Mouse (Mus musculus): ENCODE measurements at regions not wholly inside any gene's neighbourhood (a gene's known extent, or its start where the extent isn't known, plus 50 kb on each side); places are given as distances from the start of the nearest gene placed in this dataset.

- Histone ChIP-seq H3K9me3 (ENCODE audit: control insufficient read depth, low read length) (no peaks in the 10 kb centered on the region), H3K4me3 (replicated peaks; ENCODE audit: low read length) (no peak overlapping the region), H3K36me3 (ENCODE audit: control insufficient read depth, insufficient read depth) (no peaks in the 10 kb centered on the region), H3K4me1 (replicated peaks; ENCODE audit: control insufficient read depth, insufficient read depth, low read length) (peaks cover 10% of the 10 kb centered on the region), H3K27ac (ENCODE audit: low read length) (no peak overlapping the region), H3K9ac (replicated peaks; ENCODE audit: low read depth, low read length) (no peak overlapping the region), H3K4me2 (ENCODE audit: low read length) (no peak overlapping the region), H3K27me3 (replicated peaks; ENCODE audit: control insufficient read depth, insufficient read depth, low read length) (no peaks in the 10 kb centered on the region)
- 81% methylated on average over 19 of the region's 21 CpGs for WGBS
- ATAC-seq, result no peak
Observed at GRCm38 (mm10) chr1:186413064-186413885, 292.5 kb downstream of the Tgfb2 start.

- ATAC-seq, result no peak
Observed at GRCm38 (mm10) chr1:186412296-186412695, 293.5 kb downstream of the Tgfb2 start.

GRCm38 (mm10) chr1:186408986-186409441, 291.9 kb upstream of the Lyplal1 start:
- Histone ChIP-seq H3K4me3 (replicated peaks; ENCODE audit: low read length) (peak overlapping the region; percentile 18; the same call in 1 of the 2 replicates), H3K9ac (replicated peaks; ENCODE audit: low read depth, low read length) (no peak overlapping the region)

More at GRCm38 (mm10) chr1:186412296-186412695, 293.5 kb downstream of the Tgfb2 start:
- no peak overlapping the region for H3K27ac ChIP-seq (ENCODE audit: low read length)
- H3K4me1 ChIP-seq (replicated peaks; ENCODE audit: control insufficient read depth, insufficient read depth, low read length), result peaks cover 12% of the 10 kb centered on the region
- no peaks in the 10 kb centered on the region for H3K9me3 ChIP-seq (ENCODE audit: control insufficient read depth, low read length)
- no peaks in the 10 kb centered on the region for H3K27me3 ChIP-seq (replicated peaks; ENCODE audit: control insufficient read depth, insufficient read depth, low read length)
- no peaks in the 10 kb centered on the region for H3K36me3 ChIP-seq (ENCODE audit: control insufficient read depth, insufficient read depth)
- WGBS, result 89% methylated on average over 2 of the region's 2 CpGs
- H3K9ac ChIP-seq (replicated peaks; ENCODE audit: low read depth, low read length), result no peak overlapping the region
- no peak overlapping the region for H3K4me3 ChIP-seq (replicated peaks; ENCODE audit: low read length)
- H3K4me2 ChIP-seq (ENCODE audit: low read length), result no peak overlapping the region

GRCm38 (mm10) chr1:186407656-186408055, 290.5 kb upstream of the Lyplal1 start:
- ATAC-seq, result no peak
- 50% methylated on average over 8 of the region's 8 CpGs for WGBS
- no peak overlapping the region for H3K4me2 ChIP-seq (ENCODE audit: low read length)
- H3K4me3 ChIP-seq (replicated peaks; ENCODE audit: low read length), result no peak overlapping the region
- no peak overlapping the region for H3K9ac ChIP-seq (replicated peaks; ENCODE audit: low read depth, low read length)
- no peaks in the 10 kb centered on the region for H3K27me3 ChIP-seq (replicated peaks; ENCODE audit: control insufficient read depth, insufficient read depth, low read length)
- no peaks in the 10 kb centered on the region for H3K36me3 ChIP-seq (ENCODE audit: control insufficient read depth, insufficient read depth)
- H3K27ac ChIP-seq (ENCODE audit: low read length), result no peak overlapping the region
- H3K4me1 ChIP-seq (replicated peaks; ENCODE audit: control insufficient read depth, insufficient read depth, low read length), result peaks cover 12% of the 10 kb centered on the region
- no peaks in the 10 kb centered on the region for H3K9me3 ChIP-seq (ENCODE audit: control insufficient read depth, low read length)

More at GRCm38 (mm10) chr1:186408986-186409441, 291.9 kb upstream of the Lyplal1 start:
- Histone ChIP-seq H3K27ac (ENCODE audit: low read length) (no peak overlapping the region), H3K4me2 (ENCODE audit: low read length) (peak overlapping the region; percentile 48), H3K9me3 (ENCODE audit: control insufficient read depth, low read length) (no peaks in the 10 kb centered on the region), H3K36me3 (ENCODE audit: control insufficient read depth, insufficient read depth) (no peaks in the 10 kb centered on the region), H3K4me1 (replicated peaks; ENCODE audit: control insufficient read depth, insufficient read depth, low read length) (peaks cover 12% of the 10 kb centered on the region), H3K27me3 (replicated peaks; ENCODE audit: control insufficient read depth, insufficient read depth, low read length) (no peaks in the 10 kb centered on the region)
- ATAC-seq, result no peak
- 8% methylated on average over 10 of the region's 10 CpGs for WGBS

GRCm38 (mm10) chr1:186405693-186406092, 288.6 kb upstream of the Lyplal1 start:
- no peaks in the 10 kb centered on the region for H3K36me3 ChIP-seq (ENCODE audit: control insufficient read depth, insufficient read depth)
- H3K27ac ChIP-seq (ENCODE audit: low read length), result no peak overlapping the region
- H3K4me2 ChIP-seq (ENCODE audit: low read length), result no peak overlapping the region
- 86% methylated on average over 5 of the region's 5 CpGs for WGBS
- H3K4me1 ChIP-seq (replicated peaks; ENCODE audit: control insufficient read depth, insufficient read depth, low read length), result peaks cover 12% of the 10 kb centered on the region
- no peaks in the 10 kb centered on the region for H3K9me3 ChIP-seq (ENCODE audit: control insufficient read depth, low read length)
- H3K9ac ChIP-seq (replicated peaks; ENCODE audit: low read depth, low read length), result no peak overlapping the region
- no peak overlapping the region for H3K4me3 ChIP-seq (replicated peaks; ENCODE audit: low read length)
- ATAC-seq, result no peak
- H3K27me3 ChIP-seq (replicated peaks; ENCODE audit: control insufficient read depth, insufficient read depth, low read length), result no peaks in the 10 kb centered on the region

- Histone ChIP-seq H3K27me3 (replicated peaks; ENCODE audit: control insufficient read depth, insufficient read depth, low read length) (no peaks in the 10 kb centered on the region), H3K4me2 (ENCODE audit: low read length) (no peak overlapping the region), H3K36me3 (ENCODE audit: control insufficient read depth, insufficient read depth) (no peaks in the 10 kb centered on the region), H3K4me3 (replicated peaks; ENCODE audit: low read length) (no peak overlapping the region), H3K4me1 (replicated peaks; ENCODE audit: control insufficient read depth, insufficient read depth, low read length) (no peaks in the 10 kb centered on the region), H3K27ac (ENCODE audit: low read length) (no peak overlapping the region), H3K9ac (replicated peaks; ENCODE audit: low read depth, low read length) (no peak overlapping the region), H3K9me3 (ENCODE audit: control insufficient read depth, low read length) (no peaks in the 10 kb centered on the region)
- no peak for ATAC-seq
- WGBS, result 43% methylated on average over 8 of the region's 8 CpGs
Observed at GRCm38 (mm10) chr1:186399762-186400161, 282.7 kb upstream of the Lyplal1 start.

GRCm38 (mm10) chr1:186393005-186393404, 275.9 kb upstream of the Lyplal1 start:
- ATAC-seq, result no peak

GRCm38 (mm10) chr1:186384440-186384839, 267.3 kb upstream of the Lyplal1 start:
- Histone ChIP-seq H3K4me1 (replicated peaks; ENCODE audit: control insufficient read depth, insufficient read depth, low read length) (no peaks in the 10 kb centered on the region), H3K4me3 (replicated peaks; ENCODE audit: low read length) (no peak overlapping the region), H3K9ac (replicated peaks; ENCODE audit: low read depth, low read length) (no peak overlapping the region), H3K36me3 (ENCODE audit: control insufficient read depth, insufficient read depth) (no peaks in the 10 kb centered on the region), H3K27me3 (replicated peaks; ENCODE audit: control insufficient read depth, insufficient read depth, low read length) (no peaks in the 10 kb centered on the region), H3K9me3 (ENCODE audit: control insufficient read depth, low read length) (no peaks in the 10 kb centered on the region), H3K27ac (ENCODE audit: low read length) (no peak overlapping the region), H3K4me2 (ENCODE audit: low read length) (no peak overlapping the region)
- 80% methylated on average over 4 of the region's 4 CpGs for WGBS
- no peak for ATAC-seq

More at GRCm38 (mm10) chr1:186393005-186393404, 275.9 kb upstream of the Lyplal1 start:
- Histone ChIP-seq H3K4me3 (replicated peaks; ENCODE audit: low read length) (no peak overlapping the region), H3K4me1 (replicated peaks; ENCODE audit: control insufficient read depth, insufficient read depth, low read length) (no peaks in the 10 kb centered on the region), H3K4me2 (ENCODE audit: low read length) (no peak overlapping the region), H3K27ac (ENCODE audit: low read length) (no peak overlapping the region), H3K27me3 (replicated peaks; ENCODE audit: control insufficient read depth, insufficient read depth, low read length) (no peaks in the 10 kb centered on the region), H3K9me3 (ENCODE audit: control insufficient read depth, low read length) (no peaks in the 10 kb centered on the region), H3K36me3 (ENCODE audit: control insufficient read depth, insufficient read depth) (no peaks in the 10 kb centered on the region), H3K9ac (replicated peaks; ENCODE audit: low read depth, low read length) (no peak overlapping the region)
- 54% methylated on average over 5 of the region's 5 CpGs for WGBS

GRCm38 (mm10) chr1:186383453-186383852, 266.3 kb upstream of the Lyplal1 start:
- no peak overlapping the region for H3K4me3 ChIP-seq (replicated peaks; ENCODE audit: low read length)
- H3K9ac ChIP-seq (replicated peaks; ENCODE audit: low read depth, low read length), result no peak overlapping the region
- ATAC-seq, result no peak
- no peak overlapping the region for H3K4me2 ChIP-seq (ENCODE audit: low read length)
- no peaks in the 10 kb centered on the region for H3K27me3 ChIP-seq (replicated peaks; ENCODE audit: control insufficient read depth, insufficient read depth, low read length)
- H3K9me3 ChIP-seq (ENCODE audit: control insufficient read depth, low read length), result no peaks in the 10 kb centered on the region
- no peaks in the 10 kb centered on the region for H3K36me3 ChIP-seq (ENCODE audit: control insufficient read depth, insufficient read depth)
- H3K4me1 ChIP-seq (replicated peaks; ENCODE audit: control insufficient read depth, insufficient read depth, low read length), result no peaks in the 10 kb centered on the region
- 78% methylated on average over 2 of the region's 2 CpGs for WGBS
- H3K27ac ChIP-seq (ENCODE audit: low read length), result no peak overlapping the region
